Mouse (Mus musculus): Measurements from ENCODE around the gene Fam217b.

Gene Fam217b

DNA sequence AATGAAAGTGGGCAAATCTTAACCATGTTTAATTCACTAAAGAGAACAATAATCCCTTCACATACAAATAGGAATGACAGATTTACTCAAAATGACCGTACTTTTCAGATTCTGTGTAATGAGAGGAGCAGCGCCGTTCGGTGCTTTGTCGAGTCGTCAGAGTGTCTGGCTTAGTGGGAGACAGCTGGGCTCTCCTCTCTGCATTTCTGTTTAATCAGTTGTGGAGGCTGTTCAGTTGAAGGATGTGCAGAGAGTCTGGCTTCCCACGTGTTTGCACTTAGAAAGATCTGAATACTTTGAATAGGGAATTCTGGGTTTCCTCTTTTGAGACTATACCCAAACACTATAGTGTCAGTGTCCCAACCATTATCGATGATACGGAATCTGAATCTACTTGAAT, 23.0 kb downstream of the Fam217b start:
- no peak for DNase-seq (ENCODE audit: low spot score in 2 of 2)

DNA sequence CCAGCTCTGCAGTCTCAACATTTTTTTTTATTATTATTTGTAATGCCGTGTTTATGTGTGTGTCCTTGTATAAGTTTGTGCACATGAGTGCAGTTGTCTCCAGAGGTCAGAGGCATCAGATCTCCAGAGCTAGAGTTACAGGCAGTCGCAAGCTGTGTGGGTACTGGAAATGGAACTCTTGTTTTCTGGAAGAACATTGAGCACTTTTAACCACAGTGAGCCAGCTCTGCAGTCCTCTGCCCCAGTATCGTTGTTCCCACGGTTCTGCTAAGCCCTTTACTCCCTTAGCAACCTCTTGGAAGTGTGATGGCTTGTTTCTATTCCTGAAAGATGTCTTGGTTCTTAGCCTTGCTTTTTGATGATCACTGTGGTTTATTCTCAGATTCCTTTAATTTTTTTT, 35.1 kb downstream of the Fam217b start:
- no peak for DNase-seq (ENCODE audit: low spot score in 2 of 2)

DNA sequence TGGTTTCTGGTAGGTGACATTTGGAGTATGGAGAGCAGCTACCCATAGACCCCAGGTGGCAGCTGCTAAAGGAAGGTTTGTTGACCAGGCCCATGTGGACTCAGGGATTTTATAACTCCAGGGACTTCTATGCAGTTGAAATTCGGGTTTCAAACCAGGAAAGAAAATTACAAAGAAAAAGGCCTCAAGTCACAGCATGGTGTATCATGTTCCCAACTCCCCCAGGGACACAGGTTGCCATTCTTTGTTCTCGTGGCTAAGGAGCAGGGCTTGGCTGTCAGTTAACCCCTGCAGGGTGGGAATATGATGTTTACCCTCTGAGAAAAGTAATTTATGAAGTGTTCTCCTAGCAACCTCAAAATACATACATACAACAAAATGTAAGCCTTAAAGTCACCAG, 35.9 kb downstream of the Fam217b start:
- no peak for DNase-seq (ENCODE audit: low spot score in 2 of 2)

DNA sequence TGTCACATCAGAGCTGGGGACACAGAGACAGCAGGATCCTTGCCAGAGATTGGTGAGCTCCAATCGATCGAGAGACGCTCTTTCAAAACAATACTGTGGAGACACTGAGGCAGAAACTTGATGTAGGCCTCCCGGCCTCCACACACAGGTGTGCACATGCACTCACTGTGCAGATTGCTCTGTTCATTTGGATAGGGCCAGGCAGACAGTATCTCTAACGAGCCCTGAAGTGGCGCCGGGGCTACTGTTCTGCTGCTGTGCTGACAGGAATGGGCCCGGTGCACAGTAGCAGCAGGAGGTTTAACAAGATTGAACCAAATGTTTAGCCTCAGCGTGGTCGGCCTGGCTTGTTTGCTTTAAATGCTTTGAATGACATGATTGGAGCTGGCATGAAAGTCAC, 36.6 kb downstream of the Fam217b start:
- no peak for DNase-seq (ENCODE audit: low spot score in 2 of 2)

DNA sequence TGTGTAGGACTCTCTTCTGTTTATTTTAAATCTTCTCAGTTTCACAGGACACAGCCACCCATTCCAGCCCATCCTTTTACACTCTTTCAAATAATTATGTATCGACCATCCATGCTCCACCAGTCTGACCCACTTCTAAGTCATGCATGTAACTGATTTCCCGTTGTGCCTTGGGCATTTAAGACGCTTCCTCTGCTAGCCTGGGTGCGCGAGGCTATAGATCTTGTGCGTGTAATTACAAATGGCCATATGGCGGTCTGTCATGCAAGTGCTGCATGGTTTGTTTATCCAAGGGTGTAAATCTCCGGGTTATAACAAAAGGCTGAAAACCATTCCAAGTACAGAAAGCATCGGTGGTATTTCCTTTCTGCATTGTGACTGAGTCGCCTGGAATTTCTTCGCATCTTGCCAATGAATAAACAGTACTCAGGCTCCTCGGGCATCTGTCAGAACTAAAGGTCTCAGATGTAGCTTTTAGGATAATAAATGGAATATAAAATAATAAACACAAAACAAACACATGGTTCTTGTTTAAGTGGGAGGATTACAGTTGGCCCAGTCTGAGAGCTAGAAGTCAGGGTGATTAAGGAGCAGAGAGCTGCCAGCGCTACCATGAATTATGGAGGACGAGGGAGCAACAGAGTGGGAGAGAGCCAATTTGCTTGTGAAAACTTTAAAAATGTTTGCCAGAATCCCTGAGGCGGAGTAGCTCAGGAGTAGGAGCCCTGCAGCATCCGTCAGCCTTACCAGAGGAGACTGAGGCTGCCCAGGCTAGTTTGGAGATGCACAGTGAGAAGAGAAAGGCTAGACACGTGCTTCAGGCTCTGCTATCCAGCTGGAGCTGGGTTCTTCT, 40.6 kb downstream of the Fam217b start:
- DNase-seq (ENCODE audit: low spot score in 2 of 2) = no peak

DNA sequence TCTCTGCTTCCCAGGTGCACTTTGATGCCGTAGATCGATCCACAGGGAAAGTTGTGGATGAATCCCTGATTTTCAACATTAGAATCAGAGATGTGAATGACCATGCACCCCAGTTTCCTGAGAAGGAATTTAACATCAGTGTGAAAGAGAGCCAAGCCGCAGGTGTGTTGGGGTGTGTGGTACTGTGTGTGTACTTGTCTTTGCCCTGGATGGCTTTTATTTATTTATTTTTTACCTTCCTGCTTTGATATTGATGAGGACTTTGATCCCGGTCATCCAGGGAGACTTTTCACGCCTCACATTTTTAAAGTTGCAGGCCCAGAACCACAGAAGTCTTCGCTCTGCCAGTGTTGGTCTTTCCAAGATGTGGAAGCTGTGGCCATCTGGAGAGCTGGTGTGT, 43.1 kb downstream of the Fam217b start:
- DNase-seq (ENCODE audit: low spot score in 2 of 2) = no peak

DNA sequence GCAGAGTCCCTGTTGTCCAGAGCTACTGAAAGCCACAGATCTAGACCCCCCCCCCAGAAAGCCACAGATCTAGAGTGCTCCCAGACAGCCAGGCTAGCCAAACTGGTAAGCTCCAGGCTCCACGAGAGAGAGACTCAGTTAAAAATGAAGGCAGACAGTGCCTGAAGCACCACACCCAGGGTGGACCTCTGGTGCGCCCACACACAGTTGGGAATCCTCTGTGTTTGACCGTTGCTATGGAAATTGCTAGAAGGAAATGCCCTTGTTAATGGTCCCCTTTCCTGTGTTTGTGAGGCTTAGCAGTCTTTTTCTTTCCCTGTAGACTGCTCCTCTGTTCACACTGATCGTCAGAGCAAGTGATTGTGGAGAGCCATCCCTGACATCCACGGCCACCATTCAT, 46.0 kb downstream of the Fam217b start:
- DNase-seq (ENCODE audit: low spot score in 2 of 2) = no peak

DNA sequence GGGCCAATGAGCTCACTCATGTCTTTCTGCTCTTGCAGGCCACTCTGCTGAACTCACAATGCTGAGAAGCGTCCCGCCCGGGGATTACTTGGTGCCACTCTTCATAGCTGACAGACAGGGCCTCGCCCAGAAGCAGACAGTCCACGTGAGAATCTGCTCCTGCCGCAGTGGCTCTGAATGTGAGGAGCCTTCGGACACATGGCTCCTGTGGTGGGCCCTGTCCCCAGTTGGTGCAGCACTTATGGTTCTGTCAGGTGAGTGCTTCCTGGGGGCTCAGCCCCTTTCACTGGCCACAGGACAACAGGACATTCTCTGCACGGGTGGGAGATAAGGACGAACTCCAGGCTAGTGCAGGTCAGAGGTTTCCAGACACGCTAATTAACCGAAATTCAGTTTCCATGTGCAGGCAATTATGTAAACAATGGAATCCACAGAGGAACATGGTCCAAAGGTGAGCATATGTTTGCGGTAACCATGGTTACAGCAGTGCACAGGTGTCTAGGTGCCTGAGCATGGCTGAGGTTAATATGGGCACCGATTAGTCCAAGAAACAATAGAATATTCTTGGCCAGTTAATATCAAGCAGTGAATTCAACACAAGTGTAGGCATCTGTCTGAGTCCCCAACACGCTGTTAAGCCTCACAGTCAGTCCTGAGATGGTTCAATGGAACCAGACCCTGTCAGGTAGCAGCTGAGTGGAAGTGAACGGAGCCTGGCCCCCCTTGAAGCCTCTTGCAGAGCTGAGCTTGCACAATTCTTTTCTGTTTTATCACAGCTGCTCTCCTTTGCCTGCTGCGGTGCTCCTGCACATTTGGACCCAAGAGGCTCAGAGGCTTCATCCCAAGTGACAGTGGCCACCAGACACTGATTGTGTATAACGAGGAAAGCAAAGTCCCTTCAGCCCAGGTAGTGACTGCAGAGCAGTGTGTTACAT, 57.5 kb downstream of the Fam217b start:
- DNase-seq (ENCODE audit: low spot score in 2 of 2) = no peak

DNA sequence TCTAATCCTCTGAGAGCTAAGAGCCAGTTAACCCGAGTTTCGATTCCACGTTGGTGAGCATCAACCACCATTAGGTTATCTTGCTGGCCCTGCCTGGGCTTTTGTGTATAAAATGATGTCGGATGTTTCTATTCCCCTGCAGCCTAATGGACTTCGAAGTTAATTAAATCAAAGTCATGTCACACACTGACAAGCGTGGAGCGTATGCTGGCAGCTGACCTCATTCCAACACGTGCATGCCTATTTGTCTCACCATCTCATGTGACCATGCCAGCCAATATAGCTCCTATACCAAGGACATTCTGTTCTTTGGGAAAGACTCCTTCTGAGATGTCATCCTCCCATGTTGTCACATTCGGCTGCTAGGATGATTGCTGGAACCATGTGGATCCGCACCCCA, 59.6 kb downstream of the Fam217b start:
- DNase-seq (ENCODE audit: low spot score in 2 of 2) = no peak

All from spleen, postnatal 10 days (tissue).